Mouse (Mus musculus): ENCODE results near the gene Pccb.

DNA sequence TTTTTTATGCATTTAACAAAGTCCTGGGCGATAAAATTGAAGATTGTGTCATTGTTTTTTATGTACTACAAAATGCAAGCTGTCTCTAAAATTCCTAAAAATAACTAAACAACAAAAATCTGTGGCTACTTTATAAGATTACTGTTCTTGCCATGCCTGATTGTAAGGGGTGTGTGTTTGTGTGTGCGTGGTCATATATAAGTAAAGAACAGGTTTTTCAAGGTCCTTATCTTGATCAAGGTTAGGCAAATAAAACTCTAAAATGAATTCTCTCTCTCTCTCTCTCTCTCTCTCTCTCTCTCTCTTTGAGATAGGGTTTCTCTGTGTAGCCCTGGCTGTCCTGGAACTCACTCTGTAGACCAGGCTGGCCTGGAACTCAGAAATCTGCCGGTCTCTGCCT is 17.3 kb upstream of the Pccb start:
- TF ChIP-seq POLR2A (IDR thresholded peaks at IDR 0.05; ENCODE audit: borderline replicate concordance, control insufficient read depth, low read depth, low read length) (no peak), CTCF (IDR thresholded peaks at IDR 0.05; ENCODE audit: control insufficient read depth, insufficient read depth, low read length) (no peak)

Measured in bone marrow, adult 2 months (tissue).